Mouse (Mus musculus): ENCODE measurements around the gene Slc45a2. TPM values are rescaled to one million over a fixed set of nuclear protein-coding genes. Genes with fewer than 3 reads are reported as not detected.
A peak's percentile ranks its signal among the peaks of the same experiment; 100 is the strongest.

Slc45a2 gene
- polyA plus RNA-seq, 1 experiment = not detected

- Histone ChIP-seq H3K27ac (replicated peaks; ENCODE audit: low read depth, low read length) (no peak overlapping the region), H3K4me1 (ENCODE audit: control insufficient read depth, insufficient read depth, insufficient read length, low read length) (no peaks in the 10 kb centered on the region), H3K4me3 (ENCODE audit: insufficient read depth, low read depth, low read length) (peak overlapping the region; percentile 22)
These were observed 36.2 kb downstream of the Slc45a2 start for GRCm38 (mm10) chr15:11036535-11037375.

GRCm38 (mm10) chr15:11037376-11037695 lies 36.8 kb downstream of the Slc45a2 start:
- Histone ChIP-seq H3K27ac (replicated peaks; ENCODE audit: low read depth, low read length) (no peak overlapping the region), H3K4me1 (ENCODE audit: control insufficient read depth, insufficient read depth, insufficient read length, low read length) (no peaks in the 10 kb centered on the region), H3K4me3 (ENCODE audit: insufficient read depth, low read depth, low read length) (no peak overlapping the region)

GRCm38 (mm10) chr15:11037711-11038110 lies 37.2 kb downstream of the Slc45a2 start, which contains the start of gene Rxfp3:
Rxfp3 (minus strand) TSS chr15:11037991.
- peak within 1 kb of the TSS; percentile 22 for H3K4me3 ChIP-seq (ENCODE audit: insufficient read depth, low read depth, low read length)
- H3K4me1 ChIP-seq (ENCODE audit: control insufficient read depth, insufficient read depth, insufficient read length, low read length) = no peaks in the 10 kb centered on the region
- H3K27ac ChIP-seq (replicated peaks; ENCODE audit: low read depth, low read length) = no peak within 1 kb of the TSS

DNA sequence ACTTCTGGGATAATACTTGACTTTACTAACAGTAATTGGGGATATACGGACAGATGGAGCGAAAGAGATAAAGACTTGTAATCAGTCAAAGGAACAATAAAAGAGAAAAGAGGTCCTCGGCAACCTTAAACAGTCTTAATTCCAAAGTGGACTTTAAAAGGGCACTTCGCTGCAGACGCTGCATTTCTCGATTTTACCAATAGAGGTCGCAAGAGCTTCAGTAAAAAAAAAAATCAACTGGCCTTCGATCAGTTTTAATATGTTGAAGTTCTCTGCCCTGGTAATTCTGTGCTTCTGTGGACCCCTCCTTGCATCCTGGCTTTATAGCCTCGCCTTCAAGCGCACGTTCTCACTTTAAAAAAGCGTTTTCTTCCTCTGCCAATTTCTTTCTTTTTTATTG lies 38.0 kb downstream of the Slc45a2 start:
- Histone ChIP-seq H3K27ac (replicated peaks; ENCODE audit: low read depth, low read length) (no peak overlapping the region), H3K4me3 (ENCODE audit: insufficient read depth, low read depth, low read length) (no peak overlapping the region), H3K4me1 (ENCODE audit: control insufficient read depth, insufficient read depth, insufficient read length, low read length) (no peaks in the 10 kb centered on the region)

GRCm38 (mm10) chr15:11040067-11040466 lies 39.5 kb downstream of the Slc45a2 start:
- Histone ChIP-seq H3K27ac (replicated peaks; ENCODE audit: low read depth, low read length) (no peak overlapping the region), H3K4me3 (ENCODE audit: insufficient read depth, low read depth, low read length) (no peak overlapping the region), H3K4me1 (ENCODE audit: control insufficient read depth, insufficient read depth, insufficient read length, low read length) (no peaks in the 10 kb centered on the region)

- Histone ChIP-seq H3K4me3 (ENCODE audit: insufficient read depth, low read depth, low read length) (no peak overlapping the region), H3K27ac (replicated peaks; ENCODE audit: low read depth, low read length) (no peak overlapping the region), H3K4me1 (ENCODE audit: control insufficient read depth, insufficient read depth, insufficient read length, low read length) (no peaks in the 10 kb centered on the region)
These were observed 40.7 kb downstream of the Slc45a2 start for GRCm38 (mm10) chr15:11041229-11041628.

DNA sequence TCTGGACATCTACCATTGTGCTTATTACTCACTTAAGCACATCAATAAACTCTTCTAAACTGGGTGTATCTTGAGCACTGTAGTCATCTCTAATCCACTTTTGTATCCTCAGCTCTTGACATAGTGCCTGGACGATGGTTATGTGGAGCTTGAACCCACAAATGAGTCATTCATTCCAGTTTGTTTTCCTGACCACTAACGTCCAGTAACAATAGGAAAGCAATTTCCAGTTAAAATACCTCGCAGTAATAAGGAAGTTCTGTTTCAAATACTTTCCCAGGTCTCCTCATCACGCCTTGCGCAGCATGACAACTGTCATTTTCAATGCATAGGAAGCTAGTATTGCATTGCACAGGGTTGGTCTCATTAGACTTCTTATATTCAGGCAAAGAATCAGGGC lies 42.3 kb downstream of the Slc45a2 start:
- no peaks in the 10 kb centered on the region for H3K4me1 ChIP-seq (ENCODE audit: control insufficient read depth, insufficient read depth, insufficient read length, low read length)
- no peak overlapping the region for H3K27ac ChIP-seq (replicated peaks; ENCODE audit: low read depth, low read length)
- H3K4me3 ChIP-seq (ENCODE audit: insufficient read depth, low read depth, low read length) = no peak overlapping the region

DNA sequence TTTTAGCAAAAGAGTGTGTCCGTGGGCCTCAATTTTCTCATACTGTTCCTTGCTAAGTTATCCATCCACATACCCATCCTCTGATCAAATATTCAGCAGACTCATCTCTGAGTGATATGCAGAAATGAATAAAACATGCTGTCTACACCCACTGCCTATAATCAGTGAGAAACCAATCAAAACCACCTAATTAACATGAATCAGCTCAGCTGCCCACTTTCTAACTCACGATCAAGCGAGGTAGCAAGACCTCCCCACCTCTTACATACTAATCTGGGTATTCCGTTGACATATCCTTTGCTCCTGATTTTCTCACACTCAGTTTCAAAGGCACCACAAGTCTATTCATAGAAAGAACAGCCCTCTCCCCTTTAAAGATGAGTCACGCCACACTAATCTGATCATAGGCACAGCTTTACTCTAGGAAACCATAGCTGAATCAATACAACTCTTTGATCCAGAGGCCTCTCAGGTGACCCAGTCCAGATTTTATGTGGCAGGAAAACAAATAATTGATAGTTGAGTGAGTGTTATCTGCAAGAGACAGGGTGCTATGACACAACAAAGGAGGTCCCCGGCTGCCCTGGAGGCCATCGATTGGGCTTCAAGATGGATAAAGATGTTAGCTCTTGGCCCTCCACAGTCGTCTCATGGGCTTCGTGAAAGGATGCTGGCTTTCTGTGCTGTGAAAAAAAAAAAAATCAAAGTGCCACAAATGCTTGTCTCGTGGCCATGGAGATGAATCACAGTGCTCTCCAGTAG lies 53.3 kb downstream of the Slc45a2 start:
- Histone ChIP-seq H3K27ac (replicated peaks; ENCODE audit: low read depth, low read length) (no peak overlapping the region), H3K4me3 (ENCODE audit: insufficient read depth, low read depth, low read length) (no peak overlapping the region), H3K4me1 (ENCODE audit: control insufficient read depth, insufficient read depth, insufficient read length, low read length) (no peaks in the 10 kb centered on the region)

DNA sequence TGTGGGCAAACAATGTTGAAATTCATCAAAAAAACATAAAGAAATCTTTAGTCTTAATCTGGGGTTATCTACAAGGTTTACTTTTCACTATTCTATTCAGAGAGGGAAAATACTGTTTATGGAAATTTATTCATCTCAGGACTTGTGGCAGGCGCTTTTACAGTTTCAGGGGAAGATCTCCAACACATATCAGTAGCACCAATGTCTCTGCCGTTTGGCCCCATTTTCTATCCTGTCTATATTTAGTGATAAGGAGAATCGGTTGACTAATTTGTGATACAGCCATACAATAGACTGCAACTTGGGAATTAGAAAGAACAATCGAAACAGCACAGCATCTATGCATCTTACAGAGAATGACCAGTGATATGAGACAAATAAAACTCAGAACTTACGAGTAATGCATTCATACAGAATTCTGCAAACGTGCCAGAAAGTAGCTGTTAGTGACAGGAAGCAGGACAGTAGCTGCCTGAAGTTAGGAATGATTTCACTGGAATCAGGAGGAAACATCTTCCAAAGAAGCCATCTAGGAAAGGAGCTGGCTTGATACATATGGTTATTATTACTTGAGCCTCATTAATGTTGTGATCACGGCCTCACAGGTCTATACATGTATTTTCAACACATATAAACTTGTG lies 54.0 kb downstream of the Slc45a2 start:
- Histone ChIP-seq H3K4me3 (ENCODE audit: insufficient read depth, low read depth, low read length) (no peak overlapping the region), H3K27ac (replicated peaks; ENCODE audit: low read depth, low read length) (no peak overlapping the region)

GRCm38 (mm10) chr15:11062903-11063302 lies 62.4 kb downstream of the Slc45a2 start:
- no peak overlapping the region for H3K4me3 ChIP-seq (ENCODE audit: insufficient read depth, low read depth, low read length)
- no peak overlapping the region for H3K27ac ChIP-seq (replicated peaks; ENCODE audit: low read depth, low read length)
- peaks cover 6% of the 10 kb centered on the region; the same call in 1 of the 2 replicates for H3K4me1 ChIP-seq (ENCODE audit: control insufficient read depth, insufficient read depth, insufficient read length, low read length)

More for the DNA sequence above, 54.0 kb downstream of the Slc45a2 start:
- no peaks in the 10 kb centered on the region for H3K4me1 ChIP-seq (ENCODE audit: control insufficient read depth, insufficient read depth, insufficient read length, low read length)

DNA sequence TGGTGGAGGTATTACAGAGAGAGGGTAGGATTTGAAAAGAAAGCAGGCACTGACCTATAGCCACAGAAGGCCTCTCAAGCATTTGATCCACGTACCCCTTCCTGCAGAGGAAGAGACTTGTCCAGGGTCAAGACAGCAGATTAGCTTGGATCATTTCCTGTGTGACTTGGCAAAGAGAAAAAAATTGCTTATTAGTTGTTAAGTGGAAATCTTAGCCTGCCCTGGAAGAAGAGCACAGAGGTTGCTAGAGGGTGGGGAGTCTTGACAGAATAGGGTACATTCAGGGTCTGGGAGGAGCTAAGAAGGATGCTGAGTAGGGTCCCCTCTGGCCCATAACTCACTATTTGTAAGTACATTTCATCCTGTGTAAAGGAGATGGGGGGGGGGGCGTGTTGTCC lies 63.6 kb downstream of the Slc45a2 start:
- Histone ChIP-seq H3K4me1 (ENCODE audit: control insufficient read depth, insufficient read depth, insufficient read length, low read length) (peaks cover 6% of the 10 kb centered on the region; the same call in 1 of the 2 replicates), H3K4me3 (ENCODE audit: insufficient read depth, low read depth, low read length) (no peak overlapping the region), H3K27ac (replicated peaks; ENCODE audit: low read depth, low read length) (peak overlapping the region; percentile 55; the same call in 1 of the 2 replicates)

DNA sequence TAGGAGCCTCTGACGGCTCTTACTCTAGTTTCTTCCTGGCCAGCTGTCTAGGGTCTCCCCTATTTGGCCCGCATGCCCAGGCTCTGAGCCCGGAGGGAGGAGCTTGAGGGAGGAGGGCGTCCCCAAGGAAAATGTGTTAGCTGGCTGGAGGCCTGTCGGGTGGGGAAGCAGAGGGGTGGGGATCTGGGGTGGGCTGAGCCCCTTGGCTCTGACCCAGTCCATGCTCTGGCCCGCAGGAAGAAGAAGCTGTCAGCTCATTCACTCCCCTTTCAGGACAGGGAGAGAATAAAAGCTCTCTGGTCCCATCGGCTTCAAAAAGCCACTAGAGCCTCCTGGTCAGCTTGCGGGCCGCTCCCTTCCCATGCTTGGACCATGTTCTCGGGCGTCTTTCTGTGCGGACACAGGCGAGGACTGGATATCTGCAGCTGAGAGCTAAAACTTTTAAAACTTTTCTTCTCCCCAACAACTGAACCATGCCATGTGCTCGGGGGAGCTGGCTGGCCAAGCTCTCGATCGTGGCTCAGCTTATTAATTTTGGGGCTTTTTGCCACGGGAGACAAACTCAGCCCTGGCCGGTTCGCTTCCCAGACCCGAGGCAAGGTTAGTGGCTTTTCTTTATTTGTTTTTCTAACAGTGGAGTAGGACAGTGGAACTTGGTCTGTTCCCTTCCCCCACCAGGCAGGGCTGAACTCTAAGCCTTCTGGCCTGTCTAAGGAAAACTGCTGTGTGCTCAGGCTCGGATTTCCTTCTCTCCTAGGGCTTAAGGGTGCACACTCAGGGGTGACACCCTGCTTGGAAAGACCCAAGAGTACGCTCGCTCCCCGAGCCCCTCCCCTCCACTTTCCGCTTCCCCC lies 64.3 kb downstream of the Slc45a2 start, which contains the start of gene Adamts12:
TSS of gene Adamts12 (plus strand) at position 233 of the 854 bp plus-strand sequence.
- Histone ChIP-seq H3K4me3 (ENCODE audit: insufficient read depth, low read depth, low read length) (peak within 1 kb of the TSS; percentile 60), H3K27ac (replicated peaks; ENCODE audit: low read depth, low read length) (peak within 1 kb of the TSS; percentile 55), H3K4me1 (ENCODE audit: control insufficient read depth, insufficient read depth, insufficient read length, low read length) (peaks cover 6% of the 10 kb centered on the region; the same call in 1 of the 2 replicates)

DNA sequence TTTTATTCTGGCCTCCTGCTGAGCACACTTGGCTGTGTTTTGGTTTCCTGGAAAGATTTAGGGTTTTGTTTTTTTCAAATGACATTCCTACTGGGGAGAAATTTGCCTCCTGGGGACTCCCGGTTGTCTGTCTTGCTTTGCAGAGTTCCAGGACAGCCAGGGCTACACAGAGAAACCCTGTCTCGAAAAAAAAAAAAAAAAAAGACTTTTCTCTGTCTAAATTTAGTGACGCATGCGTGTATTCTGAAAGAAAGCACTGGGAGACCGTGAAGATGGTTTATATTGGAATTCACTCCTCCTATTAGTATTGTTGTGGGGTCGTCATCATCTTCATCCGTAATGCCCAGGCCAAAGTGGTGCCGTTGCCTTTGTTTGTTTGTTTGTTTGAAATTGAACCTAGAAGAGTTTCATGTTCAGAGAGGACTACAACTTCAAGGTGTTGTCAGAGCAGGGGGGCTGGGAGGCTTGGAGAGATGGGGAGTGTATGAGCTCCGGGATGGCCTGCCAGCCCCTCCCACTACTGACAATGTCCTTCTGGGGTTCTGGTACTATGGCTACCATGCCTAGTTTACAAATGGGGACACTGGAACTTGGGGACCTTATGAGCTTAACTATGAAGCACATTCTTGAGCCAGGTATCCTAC lies 65.1 kb downstream of the Slc45a2 start:
- Histone ChIP-seq H3K4me3 (ENCODE audit: insufficient read depth, low read depth, low read length) (peak overlapping the region; percentile 60), H3K27ac (replicated peaks; ENCODE audit: low read depth, low read length) (peak overlapping the region; percentile 14), H3K4me1 (ENCODE audit: control insufficient read depth, insufficient read depth, insufficient read length, low read length) (peaks cover 6% of the 10 kb centered on the region; the same call in 1 of the 2 replicates)

DNA sequence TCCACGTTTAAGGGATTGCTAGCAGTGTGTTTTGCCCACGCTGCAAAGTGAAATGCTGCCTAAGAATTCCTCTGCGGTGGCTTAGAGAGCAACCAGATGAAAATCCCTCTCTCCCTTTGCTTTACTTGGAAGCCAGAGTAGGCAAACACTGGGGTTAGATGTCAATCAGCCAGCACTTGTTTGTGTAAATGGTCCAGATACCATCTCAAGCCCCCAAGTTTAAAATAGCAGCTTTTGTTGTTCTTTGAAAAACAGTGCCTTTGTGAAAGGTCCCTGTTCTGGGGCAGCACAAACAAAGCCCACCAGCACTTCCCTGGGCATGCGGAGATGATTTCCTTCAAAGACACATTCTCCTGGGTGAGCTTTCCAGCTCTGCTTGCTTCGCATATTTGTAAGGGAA lies 65.8 kb downstream of the Slc45a2 start:
- H3K4me3 ChIP-seq (ENCODE audit: insufficient read depth, low read depth, low read length) = peak overlapping the region; percentile 60
- no peak overlapping the region for H3K27ac ChIP-seq (replicated peaks; ENCODE audit: low read depth, low read length)

More for the DNA sequence above, 65.8 kb downstream of the Slc45a2 start:
- peaks cover 6% of the 10 kb centered on the region; the same call in 1 of the 2 replicates for H3K4me1 ChIP-seq (ENCODE audit: control insufficient read depth, insufficient read depth, insufficient read length, low read length)

Data from brown adipose tissue, adult 24 weeks (tissue).